Mouse (Mus musculus): Measurements from ENCODE around the gene Kif1b. TPM values are rescaled to one million over a fixed set of nuclear protein-coding genes. Genes with fewer than 3 reads are reported as not detected.

Kif1b gene
- total RNA-seq, 4 experiments from 2014 or later = 419 to 466 (median 440) TPM

DNA sequence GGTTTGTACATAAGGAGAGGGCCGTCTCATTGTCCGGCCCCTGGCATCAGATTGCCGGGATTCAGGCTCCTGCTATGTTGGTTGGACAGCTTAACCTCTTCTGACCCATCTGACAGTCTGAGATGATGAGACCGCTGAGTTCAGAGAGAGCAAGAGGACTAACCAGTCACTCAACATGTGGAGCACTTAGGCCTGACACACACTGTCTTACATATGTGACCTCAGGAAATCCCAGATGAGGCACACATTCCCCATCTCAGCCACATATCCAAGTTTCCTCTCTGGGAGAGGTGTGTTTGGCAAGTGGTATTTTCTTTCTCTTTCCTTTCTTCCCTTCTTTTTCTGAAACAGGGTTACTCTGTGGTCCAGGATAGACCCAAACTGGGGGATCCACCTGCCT is 162.3 kb downstream of the Kif1b start:
- DNase-seq (ENCODE audit: low spot score in 2 of 2) = no peak

DNA sequence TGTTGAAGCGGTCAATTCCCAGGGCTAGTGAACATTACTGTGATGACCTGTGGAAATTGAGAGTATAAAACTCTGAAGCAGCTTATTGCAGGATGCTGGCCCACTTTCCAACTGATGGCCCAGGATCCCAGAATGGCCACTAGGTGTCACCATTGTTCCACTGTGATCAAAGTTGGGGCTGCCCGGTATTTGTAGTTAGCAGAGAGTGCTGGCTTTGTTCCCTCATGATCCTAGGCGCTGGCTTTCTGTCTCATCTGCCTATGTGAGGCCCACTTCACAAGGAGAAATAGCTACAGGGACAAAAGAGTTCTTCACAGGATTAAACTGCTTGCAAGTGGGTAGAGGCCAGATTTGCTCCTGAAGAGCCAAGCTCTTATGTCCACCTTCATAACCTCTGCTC is 163.0 kb downstream of the Kif1b start:
- DNase-seq (ENCODE audit: low spot score in 2 of 2) = peak; percentile 46 to 65

DNA sequence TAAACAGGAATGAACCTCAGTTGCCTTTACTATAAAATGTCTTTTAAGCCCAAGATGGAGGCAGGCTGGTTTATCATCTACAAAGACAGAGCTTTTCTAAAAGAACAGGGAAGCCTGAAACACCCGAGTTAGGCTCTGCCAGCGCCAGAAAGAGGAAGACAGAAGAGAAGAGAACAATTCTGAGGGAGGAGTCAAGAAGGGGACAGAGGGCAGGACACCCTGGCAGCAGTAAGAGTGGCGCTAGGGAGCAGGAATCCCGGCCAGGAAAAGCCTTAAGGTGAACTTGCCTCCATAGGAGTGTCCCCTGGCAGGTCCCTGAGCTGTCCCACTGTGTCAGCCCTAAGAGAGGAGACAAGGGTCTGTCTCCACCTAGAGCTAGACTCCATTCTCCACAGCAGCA is 163.9 kb downstream of the Kif1b start:
- DNase-seq (ENCODE audit: low spot score in 2 of 2) = no peak

DNA sequence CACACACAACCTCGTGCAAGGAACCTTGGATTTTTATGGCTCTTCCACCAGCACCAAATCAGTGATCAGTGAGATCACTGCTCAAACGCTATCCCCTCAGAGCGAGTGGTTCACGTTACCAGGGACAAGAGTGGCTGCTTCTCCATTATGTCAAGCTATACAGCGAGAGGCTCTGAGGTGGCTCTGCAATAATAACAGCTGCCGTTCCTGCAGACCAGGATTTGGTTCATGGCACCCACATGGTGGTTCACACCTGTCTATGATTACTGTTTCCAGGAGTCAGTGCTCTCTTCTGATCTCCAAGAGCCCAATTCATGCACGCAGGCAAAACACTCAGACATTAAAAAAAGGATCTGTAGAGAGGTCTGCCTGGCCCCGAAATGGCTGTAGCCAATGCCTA is 169.0 kb downstream of the Kif1b start:
- DNase-seq (ENCODE audit: low spot score in 2 of 2) = no peak

DNA sequence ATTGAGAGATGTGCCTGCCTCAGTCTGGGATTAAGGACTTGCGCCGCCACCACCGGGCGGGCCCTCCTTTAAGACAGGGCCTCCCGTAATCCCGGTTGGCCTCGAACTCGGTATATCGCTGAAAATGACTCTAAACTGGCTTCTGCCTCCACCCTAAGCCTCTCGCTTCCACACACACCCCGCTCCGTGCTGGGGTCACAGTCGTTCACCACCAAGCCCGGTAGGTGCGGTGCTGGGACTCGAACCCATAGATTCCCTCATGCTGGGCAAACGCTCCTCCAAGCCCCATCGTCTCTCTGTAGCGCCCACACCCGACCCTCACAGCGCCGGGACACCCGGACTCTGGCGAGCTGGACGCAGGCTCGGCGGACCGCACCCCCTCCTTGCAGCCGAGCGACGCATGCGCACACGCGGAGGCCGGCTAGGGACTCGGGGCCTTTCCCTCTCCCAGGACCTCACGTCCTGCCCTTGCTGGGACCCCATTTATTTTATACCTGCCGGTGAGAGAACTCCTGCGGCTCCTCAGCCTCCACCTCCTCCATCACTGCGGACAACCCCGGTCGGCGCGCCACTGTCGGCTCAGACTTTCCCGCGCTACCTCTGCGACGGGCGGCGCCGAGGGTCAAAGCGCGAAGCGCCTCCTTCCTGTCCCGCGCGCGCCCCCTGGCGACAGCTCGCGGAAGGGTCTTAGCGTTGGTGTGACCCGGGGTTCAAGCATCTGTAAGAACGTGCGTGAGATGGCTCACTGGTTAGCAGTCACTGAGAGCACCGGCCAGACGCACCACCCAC is 170.3 kb downstream of the Kif1b start, which contains the start of gene Cenps:
Cenps (minus strand) TSS at position 648 of the 789 bp plus-strand sequence.
- DNase-seq (ENCODE audit: low spot score in 2 of 2) = peak; percentile 86 to 90

DNA sequence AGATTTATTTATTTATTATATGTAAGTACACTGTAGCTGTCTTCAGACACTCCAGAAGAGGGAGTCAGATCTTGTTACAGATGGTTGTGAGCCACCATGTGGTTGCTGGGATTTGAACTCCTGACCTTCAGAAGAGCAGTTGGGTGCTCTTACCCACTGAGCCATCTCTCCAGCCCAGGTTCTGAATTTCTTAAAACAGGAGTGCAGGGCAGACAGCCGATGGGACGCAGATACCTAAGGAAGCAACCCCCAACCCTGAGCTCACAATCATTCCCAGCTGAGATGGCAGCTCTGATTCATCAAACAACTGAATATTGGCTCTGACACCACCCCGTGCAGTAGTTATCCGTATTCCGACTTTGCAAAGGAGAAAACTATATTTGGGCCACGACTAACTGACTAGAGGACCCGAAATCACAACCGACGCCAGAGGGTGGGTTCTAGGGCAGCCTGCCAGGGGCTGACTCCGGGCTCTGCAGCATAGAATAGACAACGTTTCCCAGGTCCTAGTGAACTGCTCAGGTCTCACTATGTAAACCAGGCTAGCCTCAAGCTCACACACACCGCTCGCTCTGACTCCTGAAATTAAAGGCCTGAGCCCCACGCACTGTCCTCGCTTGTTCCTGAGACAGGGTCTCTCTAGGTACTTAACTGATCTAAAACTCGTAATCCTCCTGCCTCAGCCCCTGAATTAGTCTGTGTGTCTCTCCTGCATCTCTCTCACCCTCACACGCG is 171.2 kb downstream of the Kif1b start:
- no peak for DNase-seq (ENCODE audit: low spot score in 2 of 2)

DNA sequence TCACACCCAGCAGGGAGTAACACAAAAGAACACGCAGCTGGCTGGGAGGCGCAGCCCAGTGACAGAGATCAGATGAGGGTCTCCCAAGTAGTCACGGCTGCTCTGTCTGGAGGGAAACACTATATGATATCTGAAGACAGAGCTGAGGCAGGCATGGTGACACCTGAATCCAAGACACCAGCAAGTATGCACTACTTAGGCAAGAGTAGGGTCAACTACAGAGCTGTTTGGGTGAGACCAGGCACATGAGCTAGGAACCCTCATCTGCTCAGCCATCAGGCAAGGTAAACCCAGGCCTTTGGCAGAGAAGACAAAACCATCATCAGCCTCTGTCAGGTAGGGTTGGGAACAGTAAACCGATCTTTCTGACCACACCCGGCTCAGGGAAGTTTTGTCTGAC is 174.1 kb downstream of the Kif1b start:
- DNase-seq (ENCODE audit: low spot score in 2 of 2) = no peak

DNA sequence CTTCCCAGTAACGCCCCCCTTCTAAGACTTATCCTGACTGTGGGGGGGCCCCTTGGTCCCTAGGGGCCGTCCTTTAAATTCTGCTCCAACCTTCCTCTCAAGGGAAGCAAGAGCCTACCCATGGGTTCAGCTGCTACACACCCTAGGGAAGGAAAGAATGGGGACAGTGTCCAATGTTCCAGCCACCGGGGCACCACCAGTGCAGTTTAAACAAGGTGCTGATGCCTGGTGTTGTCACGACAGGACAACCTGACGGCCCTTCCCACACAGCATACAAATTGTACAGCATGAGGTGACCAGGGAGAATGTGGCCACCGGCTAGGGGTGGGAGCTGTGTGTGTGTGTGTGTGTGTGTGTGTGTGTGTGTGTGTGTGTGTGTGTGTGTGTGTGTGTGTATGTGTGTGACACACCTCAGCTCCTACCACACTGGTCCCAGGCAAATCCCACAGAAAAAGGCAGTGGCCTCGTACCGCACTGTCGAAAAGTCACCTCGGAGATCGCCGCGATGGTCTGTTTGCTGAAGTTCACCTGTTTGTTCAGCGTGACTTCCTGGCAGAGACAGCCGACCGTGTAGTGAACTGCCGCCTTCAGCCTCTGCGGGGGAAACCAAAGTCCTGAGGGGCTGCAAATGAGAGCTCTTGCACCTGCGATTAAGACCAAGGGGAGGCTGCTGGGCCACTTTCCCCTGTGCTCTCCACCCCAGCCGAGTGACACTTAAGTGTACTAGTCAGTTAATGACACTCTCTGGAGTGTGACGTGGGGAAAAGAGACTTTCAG is 175.5 kb downstream of the Kif1b start:
- DNase-seq (ENCODE audit: low spot score in 2 of 2) = no peak

DNA sequence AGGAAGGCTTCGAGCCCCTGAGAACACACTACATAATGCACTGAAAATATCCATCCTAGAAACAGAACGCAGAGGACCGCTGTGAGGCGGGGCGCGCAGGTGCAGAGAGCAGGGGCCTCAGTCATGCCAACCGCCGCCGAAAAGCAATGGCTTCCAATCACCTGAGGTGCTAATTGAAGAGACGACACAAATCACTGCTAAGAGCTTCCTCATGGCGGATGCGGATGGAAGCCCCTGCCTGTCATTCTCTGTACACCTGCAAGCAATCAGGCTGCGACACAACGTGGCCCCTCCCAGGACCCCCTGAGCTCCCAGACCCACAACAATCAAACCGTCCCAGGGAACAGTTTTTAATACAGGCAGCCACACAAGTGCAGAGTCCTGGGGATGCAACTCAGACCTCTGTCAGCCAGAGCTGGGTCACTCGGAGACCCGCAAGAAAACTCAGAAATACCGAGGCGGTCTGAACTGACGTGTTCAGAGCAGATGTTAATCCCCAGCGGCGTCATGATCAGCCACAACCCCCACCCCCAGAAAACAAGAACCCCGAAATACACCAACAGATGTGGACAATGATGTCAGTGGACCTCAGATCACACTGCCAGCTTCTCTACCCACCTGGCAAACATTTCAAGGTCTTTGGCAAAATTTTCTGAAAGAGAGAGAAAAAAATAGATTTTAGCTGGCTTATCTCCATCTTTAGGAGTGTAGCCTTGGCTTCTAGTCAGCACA is 176.3 kb downstream of the Kif1b start:
- DNase-seq (ENCODE audit: low spot score in 2 of 2) = no peak

DNA sequence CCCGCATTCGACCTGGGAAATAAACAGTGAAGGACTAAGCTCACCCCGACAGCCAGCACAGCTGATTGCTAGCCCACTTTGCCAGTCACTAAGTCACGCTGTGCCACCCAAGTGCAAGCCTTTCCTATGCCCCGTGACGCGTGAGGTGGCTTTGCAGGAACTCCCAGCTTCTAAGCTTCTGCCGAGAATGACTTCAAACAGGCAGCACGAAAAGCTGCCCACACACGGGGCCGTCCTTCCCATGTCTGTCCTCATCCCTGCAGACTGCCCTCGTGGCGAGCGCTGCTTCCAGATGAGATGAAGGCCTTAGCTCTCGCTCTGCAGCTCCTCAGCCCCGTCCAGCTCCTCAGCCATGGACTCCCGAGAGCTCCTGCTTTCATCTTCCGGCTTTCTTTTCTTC is 179.0 kb downstream of the Kif1b start:
- no peak for DNase-seq (ENCODE audit: low spot score in 2 of 2)

DNA sequence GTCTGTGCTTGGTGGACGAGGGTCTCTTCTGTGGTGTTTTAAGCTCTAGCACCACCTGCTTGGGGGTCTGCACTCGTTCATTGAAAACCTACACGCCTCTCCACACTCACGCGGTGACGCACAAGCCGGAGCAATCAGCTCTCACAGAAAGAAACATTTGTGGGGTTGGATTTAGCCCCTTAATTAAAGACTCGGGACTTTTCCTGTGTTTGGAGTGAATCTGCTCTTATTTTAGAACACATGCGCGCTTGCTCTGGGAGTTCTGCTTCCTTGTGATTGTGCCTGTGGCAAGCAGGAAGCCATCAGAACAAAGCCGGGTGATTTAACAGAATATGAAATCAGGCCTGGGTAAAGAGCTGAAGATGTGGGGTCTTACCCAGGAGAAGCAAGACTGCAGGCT is 180.8 kb downstream of the Kif1b start, which contains the start of gene Cort:
Cort (minus strand) TSS at position 101 of the 400 bp plus-strand sequence.
- DNase-seq (ENCODE audit: low spot score in 2 of 2) = no peak

Other genes with a start within 250 kb of the Kif1b start
- 10 to 100 TPM; 51.7 to 61.3 (median 59.2) TPM for gene Pex14, start 207.8 kb downstream of the Kif1b start, total RNA-seq (2022)
- gene Dffa, start 203.5 kb downstream of the Kif1b start, total RNA-seq (2022) = 10 to 100 TPM; 55.8 to 62.6 (median 58.1) TPM
- gene Cort, start 180.9 kb downstream of the Kif1b start, total RNA-seq (2022) = 10 to 100 TPM in 3 of 4 experiments, 1 to 10 TPM in 1; 8.3 to 14.0 (median 11.0) TPM
- gene Cenps, start 170.1 kb downstream of the Kif1b start, total RNA-seq (2022) = 10 to 100 TPM; 24.4 to 29.1 (median 25.8) TPM
- 10 to 100 TPM; 36.0 to 43.8 (median 40.9) TPM for gene Pgd, start 140.9 kb downstream of the Kif1b start, total RNA-seq (2022)
- 100 to 1,000 TPM; 106 to 111 (median 107) TPM for gene Ube4b, start 119.1 kb upstream of the Kif1b start, total RNA-seq (2022)
- gene Rbp7, start 147.3 kb upstream of the Kif1b start, total RNA-seq (2022) = not detected
- not detected for gene Tmem274, start 169.7 kb upstream of the Kif1b start, total RNA-seq (2022)
- gene Nmnat1, start 177.5 kb upstream of the Kif1b start, total RNA-seq (2022) = 10 to 100 TPM in 1 of 4 experiments, 1 to 10 TPM in 3; 7.3 to 11.1 (median 8.6) TPM
- gene Lzic, start 177.5 kb upstream of the Kif1b start, total RNA-seq (2022) = 10 to 100 TPM; 16.0 to 21.7 (median 19.5) TPM
- gene Ctnnbip1, start 210.5 kb upstream of the Kif1b start, total RNA-seq (2022) = 10 to 100 TPM; 29.0 to 40.0 (median 33.0) TPM

Data from left cerebral cortex, adult 8-10 months (tissue).